Mouse (Mus musculus): ENCODE measurements around the gene Mark3.

Gene Mark3

DNA sequence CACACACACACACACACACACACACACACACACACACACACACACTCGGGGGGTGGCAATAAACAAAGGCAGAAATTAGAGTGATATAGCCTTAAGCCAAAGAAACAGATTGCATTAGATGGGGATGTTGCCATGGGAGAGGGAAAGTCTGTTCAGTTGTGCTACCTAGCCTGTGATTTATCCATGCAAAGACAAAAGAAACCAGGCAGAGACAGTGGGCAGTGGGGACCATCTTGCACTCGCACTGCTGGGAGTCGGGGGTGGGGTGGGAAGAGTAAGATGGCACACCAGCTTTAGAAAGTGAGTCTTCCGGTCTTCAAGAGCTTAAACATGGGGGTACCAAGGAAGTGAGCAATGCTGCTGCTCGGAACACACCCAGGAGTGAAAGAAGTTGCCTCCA, 14.0 kb upstream of the Mark3 start:
- DNase-seq (ENCODE audit: low spot score in 2 of 2) = no peak

DNA sequence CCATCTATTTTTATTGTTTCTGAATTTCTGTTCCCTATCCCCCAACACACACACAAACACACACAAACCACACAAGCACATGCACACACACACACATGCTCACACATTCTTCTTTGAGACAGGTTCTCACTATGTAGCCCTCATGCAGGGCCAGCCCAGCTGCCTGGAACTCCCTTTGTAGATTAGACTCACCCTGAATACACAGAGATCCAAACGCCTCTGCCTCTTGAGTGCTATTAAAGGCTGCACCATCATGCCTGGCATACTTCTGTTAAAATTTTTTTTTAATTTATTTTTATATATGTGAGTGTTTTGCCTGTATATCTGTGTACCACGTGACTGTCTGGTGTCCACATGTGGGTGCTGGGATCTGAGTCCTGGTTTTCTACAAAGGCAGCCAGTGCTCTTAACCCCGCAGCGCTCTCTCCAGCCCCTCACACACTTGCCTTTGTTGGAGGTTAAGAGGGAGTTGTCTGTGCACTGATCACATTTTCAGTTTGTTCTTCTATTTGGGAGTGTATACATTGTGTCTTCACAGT, 12.0 kb upstream of the Mark3 start:
- no peak for DNase-seq (ENCODE audit: low spot score in 2 of 2)

DNA sequence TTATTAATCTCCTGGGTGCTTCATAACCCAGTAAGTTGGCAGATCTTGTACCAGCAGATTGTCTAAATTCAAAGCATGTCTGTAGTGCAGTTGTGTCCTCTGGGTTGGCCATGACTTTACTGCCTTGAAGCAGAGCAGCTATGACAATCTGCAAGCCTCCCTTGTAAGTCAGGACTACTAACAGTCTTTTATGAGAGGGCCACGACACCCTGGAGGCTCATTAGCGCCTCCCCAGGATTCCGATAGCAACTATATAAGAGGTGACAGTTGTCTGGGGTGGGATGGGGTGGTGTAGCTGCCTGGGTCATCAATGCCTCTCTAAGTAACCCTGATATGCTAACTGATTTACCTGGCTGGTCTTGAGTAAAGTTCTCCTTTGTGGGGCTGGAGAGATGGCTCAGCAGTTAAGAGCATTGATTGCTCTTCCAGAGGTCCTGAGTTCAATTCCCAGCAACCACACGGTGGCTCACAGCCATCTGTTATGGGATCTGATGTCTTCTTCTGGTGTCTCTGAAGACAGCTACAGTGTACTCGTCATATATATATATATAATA, 11.2 kb upstream of the Mark3 start:
- no peak for DNase-seq (ENCODE audit: low spot score in 2 of 2)

DNA sequence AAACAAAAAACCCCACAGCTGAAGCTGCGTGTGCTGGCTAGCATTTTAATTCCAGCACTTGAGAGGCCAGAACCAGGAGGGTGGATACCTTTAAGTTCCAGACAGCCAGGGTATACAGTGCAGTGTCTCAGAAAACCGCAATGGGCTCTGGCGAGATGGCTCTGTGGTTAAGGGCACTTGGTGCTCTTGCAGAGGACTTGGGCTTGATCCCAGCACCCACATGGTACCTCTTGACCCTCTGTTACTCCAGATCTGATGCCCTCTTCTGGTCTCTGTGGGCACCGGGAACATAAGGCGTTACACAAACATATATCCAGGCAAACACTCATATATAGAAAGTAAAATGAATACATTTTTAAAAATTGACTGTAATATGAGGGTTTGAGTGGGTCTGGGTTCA, 9.0 kb upstream of the Mark3 start:
- no peak for DNase-seq (ENCODE audit: low spot score in 2 of 2)

DNA sequence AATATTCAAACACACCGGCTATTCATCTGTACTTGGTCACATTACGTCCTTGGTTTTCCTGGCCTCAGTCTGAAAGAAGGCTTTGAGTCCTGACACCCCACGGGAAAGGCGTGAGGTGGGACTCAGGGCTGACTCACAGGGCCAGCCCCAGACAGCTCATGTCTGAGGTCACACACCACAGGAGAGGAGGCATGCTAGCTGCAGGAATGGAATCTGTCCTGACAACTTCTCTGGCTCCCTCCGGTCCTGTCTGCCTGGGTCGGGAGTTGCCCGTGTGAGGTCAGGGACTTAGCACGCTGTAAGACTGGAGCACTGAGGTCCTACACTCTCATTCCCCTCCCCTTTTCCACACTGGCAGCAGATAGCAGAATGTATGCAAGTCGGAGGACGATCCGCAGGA, 5.5 kb upstream of the Mark3 start:
- peak in 1 of 2 experiments; percentile 22 for DNase-seq (ENCODE audit: low spot score in 2 of 2)

DNA sequence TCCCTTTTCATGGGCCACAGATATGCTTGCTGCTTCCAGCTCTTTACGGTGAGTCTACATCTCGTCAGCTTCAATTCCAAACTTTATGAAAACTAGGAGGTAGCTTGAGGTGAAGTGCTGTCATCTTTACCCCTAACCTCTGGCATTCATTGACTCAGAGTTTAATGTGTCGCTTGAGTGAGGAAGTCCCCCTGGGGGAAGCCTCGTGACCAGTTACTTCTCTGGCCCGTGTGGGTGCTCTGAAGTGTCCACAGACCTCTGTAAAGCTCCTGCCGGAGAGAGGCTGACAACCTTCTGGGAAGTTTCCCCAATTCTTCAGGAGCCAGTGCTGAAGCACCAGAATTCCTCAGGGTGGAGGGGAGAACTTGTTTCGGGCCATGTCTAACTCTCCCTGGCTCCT, 1.9 kb upstream of the Mark3 start:
- DNase-seq (ENCODE audit: low spot score in 2 of 2) = no peak

DNA sequence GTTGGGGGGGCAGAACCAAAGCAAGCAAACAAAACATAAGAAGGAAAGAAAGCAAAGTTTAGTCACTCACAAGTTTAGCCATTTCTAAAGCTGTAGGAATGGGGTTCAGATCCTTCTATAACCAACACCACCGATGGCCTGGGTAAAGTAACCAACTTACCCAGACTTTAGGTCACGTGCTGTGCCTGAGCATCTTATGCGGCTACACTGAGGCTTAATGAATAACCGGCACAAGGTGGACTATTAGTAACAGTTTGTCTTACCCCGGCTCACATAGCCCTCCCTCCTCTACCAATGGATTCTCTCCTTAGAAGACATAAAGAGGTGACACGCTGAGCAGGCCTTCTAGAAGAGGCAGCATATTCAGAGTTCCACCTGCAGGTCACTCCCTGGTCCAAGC, 1.0 kb upstream of the Mark3 start:
- no peak for DNase-seq (ENCODE audit: low spot score in 2 of 2)

DNA sequence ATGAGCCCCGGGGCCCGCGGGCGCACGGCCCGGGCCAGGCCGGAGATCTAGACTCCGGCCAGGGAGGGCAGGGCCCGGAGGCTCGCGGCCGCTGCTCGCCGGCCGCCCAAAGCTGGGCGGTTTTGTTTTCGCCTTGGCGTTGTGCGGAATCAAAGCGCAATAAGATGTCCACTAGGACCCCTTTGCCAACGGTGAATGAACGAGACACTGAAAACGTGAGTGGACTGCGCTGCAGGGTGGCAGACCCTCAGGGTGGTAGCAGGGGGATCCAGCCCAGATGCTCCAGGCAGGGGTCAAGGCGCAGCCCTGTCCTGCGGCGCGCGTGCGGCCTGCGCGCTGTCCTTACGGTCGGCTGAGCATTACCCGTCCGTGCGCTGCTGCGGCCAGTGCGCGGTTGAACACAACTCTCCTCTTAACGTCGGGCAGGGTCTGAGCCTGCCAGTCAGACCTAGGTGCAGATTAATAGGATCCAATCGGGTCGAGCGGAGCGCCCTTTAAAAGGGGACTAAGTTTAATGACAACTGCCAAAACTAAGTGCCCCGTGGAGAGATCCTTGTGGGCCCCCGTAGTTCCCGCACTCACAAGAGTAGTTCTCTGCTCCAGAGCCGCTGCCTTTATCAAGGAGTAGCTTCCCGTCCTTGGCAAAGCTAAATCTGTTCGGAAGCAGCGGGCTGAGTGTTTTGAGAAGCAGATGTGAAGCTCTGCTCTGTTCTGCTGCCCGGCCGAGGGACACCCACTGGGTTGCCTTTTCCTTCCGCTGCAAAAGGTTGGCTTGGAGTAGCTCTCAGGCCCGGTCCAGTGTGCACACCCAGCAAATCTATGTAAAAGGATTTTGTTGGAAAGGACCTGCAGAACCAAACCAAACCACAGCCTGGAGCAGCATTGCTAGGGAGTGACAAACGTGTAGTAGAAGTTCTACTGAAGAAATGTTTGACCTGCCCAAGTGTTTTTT, 840 bp downstream of the Mark3 start:
- peak; percentile 23 to 31 for DNase-seq (ENCODE audit: low spot score in 2 of 2)

DNA sequence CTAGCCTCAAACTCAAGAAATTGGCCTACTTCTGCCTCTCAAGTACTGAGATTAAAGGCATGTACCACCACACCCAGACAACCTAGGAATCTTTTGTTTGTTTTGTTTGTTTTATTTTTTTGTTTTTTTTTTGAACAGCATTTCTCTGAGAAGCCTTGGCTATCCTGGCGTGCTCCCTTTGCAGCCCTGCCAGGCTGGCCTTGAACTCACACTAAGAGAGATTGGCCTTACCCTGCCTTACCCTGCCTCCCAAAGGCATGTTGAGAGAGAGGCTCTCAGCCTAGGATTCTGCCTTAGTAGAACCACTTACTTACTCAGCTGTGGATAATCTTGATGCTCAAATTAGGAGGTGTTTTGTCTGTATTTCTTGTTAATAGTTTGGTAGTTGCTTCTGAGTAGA, 8.7 kb downstream of the Mark3 start:
- DNase-seq (ENCODE audit: low spot score in 2 of 2) = no peak

DNA sequence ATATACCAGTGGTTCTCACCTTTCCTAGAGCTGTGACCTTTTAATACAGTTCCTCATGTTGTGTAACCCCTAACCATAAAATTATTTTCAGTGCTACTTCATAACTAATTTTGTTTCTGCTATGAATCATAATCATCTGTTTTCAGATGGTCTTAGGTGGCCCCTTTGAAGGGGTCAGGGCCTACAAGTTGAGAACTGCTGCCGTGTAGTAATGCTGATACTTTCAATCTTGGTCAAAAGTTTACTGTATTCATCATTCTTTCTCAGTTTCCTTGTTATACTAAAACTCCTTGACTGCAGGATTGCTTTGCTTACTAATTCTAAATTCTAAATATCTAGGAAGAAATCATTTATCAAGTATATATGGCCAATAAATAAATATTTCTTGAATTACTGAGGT, 10.1 kb downstream of the Mark3 start:
- no peak for DNase-seq (ENCODE audit: low spot score in 2 of 2)

DNA sequence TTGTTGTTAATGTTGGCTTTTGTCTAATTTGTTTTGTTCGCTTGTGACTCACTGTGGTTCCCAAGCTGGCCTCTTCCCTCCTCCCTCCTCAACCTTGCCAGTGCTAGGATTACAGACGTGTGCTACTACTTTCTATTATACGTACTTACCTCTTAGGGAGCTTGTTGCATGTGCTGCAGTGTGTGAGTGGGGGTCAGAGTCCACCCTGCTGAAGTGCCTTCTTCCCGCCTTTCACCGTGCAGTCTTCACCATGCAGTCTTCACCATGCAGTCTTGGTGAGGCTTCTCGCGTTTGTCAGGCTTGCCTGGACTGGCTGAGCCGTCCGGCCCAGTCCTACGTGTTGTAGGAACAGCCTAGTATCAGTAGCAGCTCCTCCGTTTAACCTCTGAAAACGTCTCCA, 12.9 kb downstream of the Mark3 start:
- no peak for DNase-seq (ENCODE audit: low spot score in 2 of 2)

DNA sequence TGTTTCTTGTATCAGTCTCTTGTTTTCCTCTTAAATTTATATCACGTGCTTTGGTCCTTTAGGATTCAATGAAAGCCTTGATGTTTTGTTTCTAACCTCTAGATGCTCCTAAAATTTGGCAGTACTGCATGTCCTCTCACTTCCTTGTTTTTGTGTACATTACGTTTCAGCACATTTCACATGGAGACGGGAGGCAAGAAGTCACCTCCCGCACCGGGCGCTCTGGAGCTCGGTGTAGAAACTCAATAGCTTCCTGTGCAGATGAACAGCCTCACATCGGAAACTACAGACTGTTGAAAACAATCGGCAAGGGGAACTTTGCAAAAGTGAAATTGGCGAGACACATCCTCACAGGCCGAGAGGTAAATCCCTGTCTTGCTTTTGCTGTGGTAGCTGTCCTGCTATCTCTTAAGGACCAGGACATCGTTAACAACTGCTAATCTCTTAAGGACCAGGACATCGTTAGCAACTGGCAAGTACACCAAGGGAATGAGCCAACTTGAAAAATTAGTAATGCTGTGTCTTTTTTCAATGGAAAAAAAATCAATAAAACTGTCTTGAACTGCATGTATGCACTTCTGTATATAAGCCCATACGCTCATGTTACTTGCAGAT, 18.2 kb downstream of the Mark3 start:
- peak in 1 of 2 experiments; percentile 21 for DNase-seq (ENCODE audit: low spot score in 2 of 2)

DNA sequence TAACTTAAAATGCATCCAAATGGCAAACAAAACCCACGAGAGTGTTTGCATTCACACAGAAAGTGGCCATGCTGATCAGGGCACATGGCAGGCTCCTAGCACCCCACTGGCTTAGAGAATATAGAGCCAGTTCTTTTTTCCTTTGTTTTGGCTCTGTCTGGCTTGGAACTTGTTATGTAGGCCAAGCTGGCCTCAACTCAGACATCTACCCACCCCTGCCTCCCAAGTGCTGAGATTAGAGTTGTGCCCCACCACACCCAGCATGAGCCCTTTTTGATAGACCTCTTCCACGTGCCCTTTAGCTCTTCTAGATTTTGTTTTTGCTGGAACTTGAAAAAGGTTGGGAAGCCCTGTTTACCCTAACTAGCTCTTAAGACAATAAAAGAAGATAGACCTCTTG, 19.5 kb downstream of the Mark3 start:
- no peak for DNase-seq (ENCODE audit: low spot score in 2 of 2)

DNA sequence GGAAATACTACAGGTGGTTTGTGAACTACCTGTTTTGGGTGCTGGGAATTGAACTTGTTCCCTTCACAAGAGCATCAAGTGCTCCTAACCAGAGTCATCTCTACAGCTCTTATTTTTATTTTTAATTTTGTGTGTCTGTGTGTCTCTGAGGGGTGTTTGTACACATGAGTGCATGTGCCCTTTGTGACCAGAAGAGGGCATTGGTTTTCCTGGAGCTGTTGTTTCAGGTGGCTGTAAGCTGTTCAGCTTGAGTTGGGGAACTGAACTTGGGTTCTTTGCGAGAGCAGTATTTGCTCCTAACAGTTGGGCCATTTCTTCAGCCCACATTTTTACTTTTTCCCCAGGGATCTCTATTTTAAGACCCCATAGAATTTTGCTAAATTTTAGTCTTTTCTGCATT, 23.0 kb downstream of the Mark3 start:
- DNase-seq (ENCODE audit: low spot score in 2 of 2) = no peak

DNA sequence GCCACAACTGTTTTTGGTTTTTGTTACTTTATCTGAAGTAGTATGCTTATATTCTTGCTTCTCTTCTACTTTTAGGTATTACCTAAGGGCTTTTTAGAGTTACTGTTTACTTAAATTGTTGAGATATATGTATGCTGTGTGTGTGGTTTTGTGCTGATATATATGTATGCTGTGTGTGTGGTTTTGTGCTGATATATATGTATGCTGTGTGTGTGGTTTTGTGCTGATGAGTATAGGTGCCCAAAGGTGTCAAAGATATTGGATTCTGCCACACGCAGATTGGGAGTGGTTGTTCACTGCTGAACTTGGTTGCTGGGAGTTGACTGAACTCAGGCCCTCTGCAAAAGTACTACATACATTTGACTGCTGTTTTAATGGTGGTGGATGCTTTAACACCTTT, 24.6 kb downstream of the Mark3 start:
- no peak for DNase-seq (ENCODE audit: low spot score in 2 of 2)

DNA sequence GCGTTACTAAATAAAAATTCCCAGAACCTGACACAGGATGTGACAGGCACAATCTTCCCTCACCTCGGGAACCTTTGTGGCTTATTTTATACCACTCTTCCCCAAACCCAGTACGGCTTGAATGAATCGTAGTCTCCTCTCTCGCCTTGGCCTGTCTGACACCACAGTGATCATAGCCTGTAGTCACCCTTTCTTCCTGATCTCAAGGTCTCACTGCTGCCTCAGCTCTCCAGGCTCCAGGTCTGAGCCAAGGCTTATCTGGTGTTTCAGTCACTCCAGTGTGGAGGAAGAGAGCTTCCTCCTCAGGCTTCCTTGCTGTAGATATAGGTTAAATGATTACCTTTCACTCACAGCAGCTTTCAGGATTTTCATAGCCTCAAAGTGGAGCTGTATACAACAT, 25.3 kb downstream of the Mark3 start:
- no peak for DNase-seq (ENCODE audit: low spot score in 2 of 2)

DNA sequence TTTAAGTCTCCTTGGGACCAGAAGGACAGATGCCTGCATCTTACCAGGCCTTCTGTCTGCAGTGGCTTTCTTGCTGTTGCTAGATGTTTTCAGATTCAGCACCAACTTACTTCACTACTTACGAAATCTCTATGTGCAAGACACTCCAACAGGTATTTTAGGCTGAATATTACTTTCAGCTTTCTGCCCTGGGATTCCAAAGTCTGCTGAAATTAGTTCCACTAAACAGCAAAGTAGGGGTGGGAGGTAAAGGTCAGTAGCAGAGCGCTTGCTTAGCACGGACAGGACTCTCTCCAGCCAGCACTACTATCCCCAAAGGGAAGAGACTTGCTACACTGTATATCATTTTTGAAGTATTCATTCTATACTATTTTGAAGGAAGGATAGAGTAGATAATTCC, 29.5 kb downstream of the Mark3 start:
- no peak for DNase-seq (ENCODE audit: low spot score in 2 of 2)

DNA sequence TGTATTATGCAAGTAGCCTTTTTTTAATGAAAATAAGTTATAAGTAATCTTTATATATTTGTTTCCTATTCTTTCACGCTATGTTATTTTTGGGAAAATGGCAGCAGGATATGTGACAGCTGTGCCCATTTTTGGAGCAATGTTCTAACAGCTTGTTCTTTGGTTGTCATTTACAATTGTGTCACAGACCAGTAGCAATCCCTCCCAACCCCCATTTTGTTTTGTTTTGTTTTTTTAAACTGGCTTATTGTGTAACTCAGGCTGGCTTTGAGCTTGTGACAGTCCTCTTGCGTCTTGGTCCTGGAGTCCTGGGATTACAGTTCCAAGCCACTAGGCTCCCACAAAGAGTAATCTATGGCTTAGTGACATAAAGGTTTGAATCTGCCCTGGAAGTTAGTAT, 31.3 kb downstream of the Mark3 start:
- DNase-seq (ENCODE audit: low spot score in 2 of 2) = no peak

DNA sequence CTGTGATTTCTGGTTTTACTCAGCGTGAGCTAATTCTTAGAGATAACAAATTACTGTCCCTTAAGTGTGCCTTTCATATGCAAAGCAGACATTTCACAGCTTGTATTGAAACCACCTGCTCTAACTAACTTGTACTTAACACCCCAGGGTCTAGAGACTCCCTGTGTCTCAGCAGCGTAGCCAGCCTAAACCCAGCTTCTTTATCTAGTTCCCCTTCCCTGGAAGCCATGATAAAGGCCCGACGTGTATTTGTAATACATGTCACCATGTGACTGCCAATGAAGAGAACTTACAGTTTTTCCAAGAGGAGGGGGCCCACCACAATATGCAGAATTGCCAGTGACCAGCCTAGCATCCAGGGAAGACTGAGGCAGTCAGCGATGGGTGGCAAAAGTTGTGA, 33.7 kb downstream of the Mark3 start:
- no peak for DNase-seq (ENCODE audit: low spot score in 2 of 2)

DNA sequence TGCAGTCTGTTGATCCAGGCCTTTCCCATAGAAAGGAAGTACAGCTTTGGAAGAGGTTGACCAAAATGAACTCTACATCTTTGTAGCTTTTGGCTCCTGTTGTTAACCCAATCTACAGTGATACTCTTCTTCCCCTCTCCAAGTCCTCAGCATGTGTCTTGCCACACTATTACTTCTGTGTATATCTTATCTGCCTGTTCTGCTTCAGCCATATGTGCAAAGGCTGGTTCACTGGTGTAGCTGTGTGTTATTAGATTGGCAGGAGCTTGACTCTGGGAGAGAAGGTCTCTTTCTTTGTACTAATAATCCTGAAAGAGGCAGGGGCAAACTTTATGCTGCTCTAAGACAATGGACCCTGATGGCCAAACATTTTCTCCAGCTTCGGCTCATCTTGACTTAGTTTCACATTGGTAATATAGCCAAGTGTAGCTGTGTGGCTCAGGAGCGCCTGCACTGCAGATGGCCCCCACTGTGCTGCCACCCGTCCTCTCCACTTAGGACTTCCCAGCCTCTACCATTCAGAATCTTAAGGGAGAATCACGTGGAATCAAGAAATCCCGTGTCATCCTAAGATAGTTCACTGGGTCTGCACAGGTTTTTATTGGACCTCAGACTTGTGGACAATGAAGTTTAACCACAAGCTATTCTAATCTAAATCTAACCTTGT, 40.3 kb downstream of the Mark3 start:
- DNase-seq (ENCODE audit: low spot score in 2 of 2) = no peak

DNA sequence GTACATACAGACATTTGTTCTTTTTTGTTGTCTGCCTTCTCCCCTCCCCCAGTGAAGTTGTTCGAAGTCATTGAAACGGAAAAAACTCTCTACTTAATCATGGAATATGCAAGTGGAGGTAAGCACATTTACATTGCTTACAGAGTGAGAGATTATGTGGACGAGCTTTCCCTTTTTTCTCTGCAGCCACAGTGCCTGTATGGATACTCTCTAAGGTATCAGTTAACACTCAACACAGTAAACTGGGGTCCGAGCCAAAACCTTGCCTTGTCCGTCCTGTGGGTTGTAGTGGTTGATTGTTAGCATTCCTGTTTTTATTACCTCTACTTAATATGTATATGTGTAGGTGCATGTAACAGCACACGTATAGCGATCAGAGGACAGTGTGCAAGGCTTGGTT, 43.9 kb downstream of the Mark3 start:
- no peak for DNase-seq (ENCODE audit: low spot score in 2 of 2)

DNA sequence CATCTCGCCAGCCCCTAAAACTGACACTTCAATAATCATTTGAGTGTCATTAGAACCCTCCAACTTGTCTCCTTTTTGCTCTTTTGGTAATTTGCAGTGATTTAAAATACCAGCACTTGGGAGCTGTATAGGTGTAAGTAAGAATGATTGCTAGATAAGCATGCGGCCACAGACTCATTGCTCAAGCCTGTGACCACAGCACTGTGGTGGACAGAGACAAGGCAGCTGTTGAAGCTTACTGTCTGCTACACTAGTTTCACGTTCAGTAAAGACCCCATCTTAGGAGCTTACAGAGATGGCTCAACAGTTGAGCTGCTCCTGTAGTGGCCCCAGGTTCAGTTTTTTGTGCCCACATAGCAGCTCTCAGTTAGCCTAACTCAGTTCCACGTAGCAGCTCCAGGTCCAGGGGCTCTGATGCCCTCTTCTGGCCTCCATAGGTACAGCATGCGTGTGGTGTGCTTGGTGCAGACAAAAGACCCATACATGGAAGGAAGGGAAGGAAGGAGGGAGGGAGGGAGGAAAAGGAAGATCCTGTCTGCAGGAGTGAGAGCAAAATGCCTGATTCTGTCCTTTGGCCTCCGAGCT, 73.8 kb downstream of the Mark3 start:
- peak; percentile 35 to 48 for DNase-seq (ENCODE audit: low spot score in 2 of 2)
